Mouse (Mus musculus) adrenal gland, adult 10 weeks (tissue): ENCODE data around the gene Trappc1. TPM values are rescaled to one million over a fixed set of nuclear protein-coding genes. Genes with fewer than 3 reads are reported as not detected.

Experiments used
- polyA plus RNA-seq: library from polyadenylated mRNA; stranded (reverse); fragments of 350-450 nt; fragmentation: Illumina TruSeq; extraction: RNeasy Lipid Tissue Mini Kit (QIAGEN cat#74804); gene quantifications from one replicate; pipeline ENCODE4 v1.2.3, GENCODE M21; 2014; ENCODE audit warnings: low read depth, low replicate concordance

The Trappc1 gene
- polyA plus RNA-seq, result 58.0 TPM

GRCm38 (mm10) chr11:69323667-69324111 is at the start of gene Trappc1, which contains the start of gene Cntrob:
TSS of gene Trappc1 (plus strand) at chr11:69323980.
TSS of gene Cntrob (minus strand) at chr11:69323775.

GRCm38 (mm10) chr11:69325628-69326407 is 2.0 kb downstream of the Trappc1 start, which contains the start of gene Kcnab3:
TSS of gene Kcnab3 (plus strand) at chr11:69326258.

GRCm38 (mm10) chr11:69340161-69341131 is 16.7 kb downstream of the Trappc1 start, which contains the start of gene Rnf227:
TSS of gene Rnf227 (plus strand) at chr11:69340461.

GRCm38 (mm10) chr11:69369215-69369989 is 45.6 kb downstream of the Trappc1 start, which contains the start of gene Chd3:
TSS of gene Chd3 (minus strand) at chr11:69369406.

Other genes starting within 250 kb of the Trappc1 start
- 120 TPM for gene Vamp2, start 235.5 kb upstream of the Trappc1 start, polyA plus RNA-seq
- gene Per1, start 228.8 kb upstream of the Trappc1 start, polyA plus RNA-seq, result 0.58 TPM
- not detected for gene Hes7, start 203.6 kb upstream of the Trappc1 start, polyA plus RNA-seq
- gene 9130213A22Rik, start 201.4 kb upstream of the Trappc1 start, polyA plus RNA-seq, result not detected
- gene Aloxe3, start 198.1 kb upstream of the Trappc1 start, polyA plus RNA-seq, result 0.17 TPM
- gene Alox12b, start 167.0 kb upstream of the Trappc1 start, polyA plus RNA-seq, result not detected
- not detected for gene Alox8, start 126.1 kb upstream of the Trappc1 start, polyA plus RNA-seq
- not detected for gene Gucy2e, start 86.9 kb upstream of the Trappc1 start, polyA plus RNA-seq
- gene Cntrob, start 205 bp upstream of the Trappc1 start, polyA plus RNA-seq, result 1.8 TPM
- gene Kcnab3, start 2.3 kb downstream of the Trappc1 start, polyA plus RNA-seq, result 14.0 TPM
- gene Rnf227, start 16.5 kb downstream of the Trappc1 start, polyA plus RNA-seq, result 15.8 TPM
- gene Chd3, start 45.4 kb downstream of the Trappc1 start, polyA plus RNA-seq, result 10.1 TPM
- gene Naa38, start 71.5 kb downstream of the Trappc1 start, polyA plus RNA-seq, result 7.9 TPM
- gene Cyb5d1, start 71.7 kb downstream of the Trappc1 start, polyA plus RNA-seq, result 62.7 TPM
- gene Tmem88, start 74.3 kb downstream of the Trappc1 start, polyA plus RNA-seq, result 1.5 TPM
- gene Kdm6b, start 89.7 kb downstream of the Trappc1 start, polyA plus RNA-seq, result 3.8 TPM
- not detected for gene Dnah2, start 225.1 kb downstream of the Trappc1 start, polyA plus RNA-seq
- gene Efnb3, start 236.2 kb downstream of the Trappc1 start, polyA plus RNA-seq, result 0.29 TPM